Mouse (Mus musculus): ENCODE measurements around the gene Fxn.
A peak's percentile ranks its signal among the peaks of the same experiment; 100 is the strongest.
"Not testable (repeated sequence)": the region's sequence is repeated elsewhere in the genome, so short reads cannot be mapped to it uniquely, and the experiment has no call there.

Fxn gene

DNA sequence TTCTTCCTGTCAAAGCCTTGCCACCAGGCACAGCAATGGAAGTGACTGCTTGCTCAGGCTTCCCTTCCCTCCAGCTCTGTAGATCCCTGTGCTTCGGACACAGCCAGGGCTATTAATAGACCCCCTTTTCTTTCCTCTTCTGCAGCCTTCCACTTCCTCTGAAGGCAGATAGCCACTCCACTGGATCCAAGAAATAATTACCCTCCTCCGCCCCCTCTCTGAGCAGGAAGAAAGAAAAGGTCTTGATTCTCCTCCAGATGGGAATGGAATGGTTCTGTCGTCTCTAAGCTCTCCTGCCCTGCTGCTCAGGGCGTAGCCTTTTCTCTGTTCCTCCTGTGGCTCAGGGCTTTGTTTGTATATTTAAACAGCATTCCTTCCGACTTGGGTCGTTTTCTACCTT is 28.5 kb downstream of the Fxn start:
- DNase-seq (ENCODE audit: extremely low read depth, insufficient read length, low spot score) = no peak

- DNase-seq (ENCODE audit: extremely low read depth, insufficient read length, low spot score) = no peak
Observed at GRCm38 (mm10) chr19:24243340-24243739, 37.1 kb downstream of the Fxn start.

- DNase-seq (ENCODE audit: extremely low read depth, insufficient read length, low spot score) = no peak
Observed at GRCm38 (mm10) chr19:24241799-24242546, 38.4 kb downstream of the Fxn start.

DNA sequence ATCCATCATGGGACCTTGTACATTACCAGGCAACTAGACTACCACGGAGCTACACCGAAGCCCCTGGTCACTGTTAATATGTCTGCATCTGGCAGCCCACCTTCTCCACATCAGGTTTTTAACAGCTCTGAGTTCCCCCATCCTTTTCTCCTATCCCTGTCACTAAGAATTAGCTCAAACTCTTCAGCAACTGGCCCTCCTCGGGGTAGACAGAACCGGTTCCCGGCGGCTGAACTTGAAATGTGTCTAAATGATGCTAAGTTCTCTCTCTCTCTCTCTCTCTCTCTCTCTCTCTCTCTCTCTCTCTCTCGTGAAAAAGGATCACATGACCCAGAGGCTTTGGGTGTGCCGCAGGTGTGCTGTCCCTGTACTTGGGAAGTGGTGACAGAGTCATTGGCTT is 39.1 kb downstream of the Fxn start:
- DNase-seq (ENCODE audit: extremely low read depth, insufficient read length, low spot score) = no peak

DNA sequence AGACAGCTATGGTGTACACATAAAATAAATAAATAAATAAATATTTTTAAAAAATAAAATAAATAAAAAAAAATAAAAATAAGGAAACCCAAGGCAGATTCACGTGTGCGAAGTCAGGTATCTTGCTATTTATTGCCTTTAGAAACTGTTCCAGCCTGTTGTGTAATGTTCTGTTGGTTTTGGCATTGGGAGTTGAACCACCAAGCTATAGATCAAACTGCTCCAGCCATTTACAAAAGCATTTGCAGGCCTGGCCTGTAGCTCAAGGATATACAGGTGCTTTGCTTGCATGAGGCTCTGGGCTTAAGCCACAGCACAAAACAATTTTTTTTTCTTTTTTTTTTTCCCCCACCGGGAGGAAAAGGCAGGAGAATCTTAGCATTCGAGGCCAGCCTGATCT is 42.4 kb downstream of the Fxn start:
- DNase-seq (ENCODE audit: extremely low read depth, insufficient read length, low spot score) = no peak

- DNase-seq (ENCODE audit: extremely low read depth, insufficient read length, low spot score) = not testable (repeated sequence)
Observed at GRCm38 (mm10) chr19:24232356-24232755, 48.0 kb downstream of the Fxn start.

GRCm38 (mm10) chr19:24225305-24225696 is 55.1 kb downstream of the Fxn start:
- peak; percentile 62 for DNase-seq (ENCODE audit: extremely low read depth, insufficient read length, low spot score)

GRCm38 (mm10) chr19:24224500-24225304 is 55.7 kb downstream of the Fxn start, which contains the start of gene Tjp2:
TSS of gene Tjp2 (minus strand) at chr19:24225030.
- DNase-seq (ENCODE audit: extremely low read depth, insufficient read length, low spot score) = peak; percentile 80

GRCm38 (mm10) chr19:24223851-24224251 is 56.6 kb downstream of the Fxn start:
- DNase-seq (ENCODE audit: extremely low read depth, insufficient read length, low spot score) = peak; percentile 39

DNA sequence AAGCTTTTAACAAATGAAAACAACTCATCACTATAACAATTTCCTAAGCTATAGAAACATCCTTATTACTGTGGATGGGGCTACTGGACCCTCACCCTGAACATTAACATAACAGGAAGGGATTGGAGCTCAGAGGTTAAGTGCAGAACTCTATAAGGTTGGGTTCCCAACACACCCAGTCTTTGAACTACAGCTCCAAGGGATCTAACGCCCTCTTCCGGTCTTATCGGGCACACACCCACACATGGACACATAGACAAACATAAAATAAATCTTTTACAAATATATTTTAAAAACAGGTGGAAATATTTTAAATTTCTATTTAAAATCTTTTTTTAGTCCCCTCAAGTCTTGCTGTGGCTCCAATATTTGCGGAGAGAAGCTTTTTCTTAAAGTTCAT is 59.0 kb downstream of the Fxn start:
- no peak for DNase-seq (ENCODE audit: extremely low read depth, insufficient read length, low spot score)

DNA sequence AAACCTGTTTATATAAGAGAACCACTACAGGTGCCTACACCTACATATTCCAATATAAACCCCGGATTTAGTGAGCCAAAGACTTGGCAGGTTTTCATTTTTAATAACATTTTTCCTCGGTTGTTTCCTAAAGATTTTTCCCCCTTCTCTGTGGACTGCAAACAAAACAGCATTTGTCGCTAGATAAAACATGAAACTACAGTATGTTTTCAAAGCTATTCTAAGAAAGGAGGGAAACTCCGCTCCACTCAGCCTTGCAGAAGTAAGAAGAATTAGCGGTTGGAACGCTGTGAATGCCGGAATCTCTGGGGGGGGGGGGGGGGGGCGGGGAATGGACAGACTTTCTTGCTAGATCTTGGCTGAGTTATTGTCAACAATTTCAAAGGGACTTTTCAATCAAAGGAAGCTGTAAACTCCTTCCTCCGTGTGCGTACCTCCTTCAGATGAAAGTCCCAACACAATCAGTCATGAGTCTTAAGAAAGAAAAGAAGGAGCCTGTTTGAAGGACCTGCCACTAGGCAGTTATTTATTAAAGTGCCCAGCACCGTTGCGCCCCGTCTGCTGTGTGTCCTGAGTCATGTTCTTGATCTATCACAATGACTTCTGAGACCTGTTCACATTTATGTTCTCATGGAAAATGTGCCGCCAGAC is 59.5 kb downstream of the Fxn start:
- DNase-seq (ENCODE audit: extremely low read depth, insufficient read length, low spot score) = no peak

- no peak for DNase-seq (ENCODE audit: extremely low read depth, insufficient read length, low spot score)
Observed at GRCm38 (mm10) chr19:24219011-24219410, 61.4 kb downstream of the Fxn start.

DNA sequence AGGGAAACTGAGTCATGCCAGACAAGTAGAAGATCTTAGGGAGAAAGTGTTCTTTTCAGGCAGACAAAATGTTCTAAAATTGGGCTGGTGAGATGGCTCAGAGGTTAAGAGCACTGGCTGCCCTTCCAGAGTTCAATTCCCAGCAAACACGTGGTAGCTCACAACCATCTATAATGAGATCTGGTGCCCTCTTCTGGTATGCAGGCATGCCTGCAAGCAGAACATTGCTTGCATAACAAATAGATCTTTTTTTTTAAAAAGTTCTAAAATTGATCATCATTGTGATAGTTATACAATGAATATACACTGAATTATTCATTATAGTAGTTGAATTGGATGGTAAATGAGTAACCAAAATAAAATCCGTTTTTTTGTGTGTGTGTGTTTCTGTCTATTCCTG is 62.1 kb downstream of the Fxn start:
- no peak for DNase-seq (ENCODE audit: extremely low read depth, insufficient read length, low spot score)

GRCm38 (mm10) chr19:24217851-24218250 is 62.6 kb downstream of the Fxn start:
- DNase-seq (ENCODE audit: extremely low read depth, insufficient read length, low spot score) = no peak

GRCm38 (mm10) chr19:24216771-24217170 is 63.6 kb downstream of the Fxn start:
- DNase-seq (ENCODE audit: extremely low read depth, insufficient read length, low spot score) = no peak

GRCm38 (mm10) chr19:24214939-24215338 is 65.5 kb downstream of the Fxn start:
- no peak for DNase-seq (ENCODE audit: extremely low read depth, insufficient read length, low spot score)

DNA sequence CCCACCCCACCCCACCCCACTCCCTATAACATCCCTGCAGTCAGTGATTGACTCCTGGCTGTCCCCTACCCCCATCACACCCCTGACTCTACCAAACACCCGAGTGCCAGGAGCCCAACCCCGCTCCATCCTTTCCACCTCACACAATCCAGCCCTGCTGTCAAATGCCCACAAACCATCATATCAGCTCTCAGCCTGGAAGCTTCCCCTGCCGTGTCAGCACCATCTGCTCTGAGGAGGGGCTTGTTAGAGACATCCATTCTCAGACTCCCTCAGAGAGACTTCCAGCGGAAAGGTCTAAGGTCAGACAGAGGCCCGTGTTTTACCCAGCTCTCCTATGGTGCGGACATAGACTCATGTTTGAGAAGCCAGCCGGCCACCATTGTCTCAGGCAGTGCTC is 67.1 kb downstream of the Fxn start:
- DNase-seq (ENCODE audit: extremely low read depth, insufficient read length, low spot score) = no peak

- DNase-seq (ENCODE audit: extremely low read depth, insufficient read length, low spot score) = no peak
Observed at GRCm38 (mm10) chr19:24212552-24213249, 67.7 kb downstream of the Fxn start.
